Mouse (Mus musculus): ENCODE data around the gene Ap1g1.
"Not testable (repeated sequence)": the region's sequence is repeated elsewhere in the genome, so short reads cannot be mapped to it uniquely, and the experiment has no call there.

Ap1g1 gene

DNA sequence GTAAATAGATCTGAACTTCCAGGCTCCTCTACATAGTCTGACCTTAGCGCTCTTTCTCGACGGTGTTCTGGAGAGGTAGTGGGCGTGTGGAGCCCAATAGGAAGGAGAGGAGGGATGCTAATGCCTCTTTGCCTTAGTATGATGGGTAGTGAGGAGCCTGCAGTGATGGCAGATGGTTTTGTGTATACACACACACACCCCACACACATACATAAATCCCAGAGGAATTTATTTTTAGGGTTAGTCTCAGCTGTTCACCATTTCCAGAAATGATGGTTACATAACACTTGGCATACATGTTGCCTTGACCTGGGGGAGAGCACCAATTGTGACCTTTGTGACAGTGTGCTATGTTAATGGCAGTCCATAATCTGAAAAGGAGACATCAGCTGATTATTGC is 87.2 kb downstream of the Ap1g1 start:
- no peak for DNase-seq (ENCODE audit: low spot score in 2 of 2)

DNA sequence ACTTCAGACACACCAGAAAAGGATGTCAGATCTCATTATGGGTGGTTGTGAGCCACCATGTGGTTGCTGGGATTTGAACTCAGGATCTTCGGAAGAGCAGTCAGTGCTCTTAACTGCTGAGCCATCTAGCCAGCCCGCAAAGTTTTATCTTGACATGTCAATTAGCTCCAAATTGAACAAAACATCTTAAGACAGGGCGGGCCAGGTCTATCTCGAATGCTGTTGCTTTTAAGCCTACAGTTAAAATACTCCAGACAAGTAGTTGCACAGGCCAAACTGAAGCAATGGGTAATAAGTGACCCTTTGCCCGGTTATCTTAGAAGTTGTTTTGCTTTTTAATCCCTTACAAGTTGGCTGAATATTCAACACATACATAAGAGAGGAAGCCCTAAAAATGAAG is 88.3 kb downstream of the Ap1g1 start:
- no peak for DNase-seq (ENCODE audit: low spot score in 2 of 2)

DNA sequence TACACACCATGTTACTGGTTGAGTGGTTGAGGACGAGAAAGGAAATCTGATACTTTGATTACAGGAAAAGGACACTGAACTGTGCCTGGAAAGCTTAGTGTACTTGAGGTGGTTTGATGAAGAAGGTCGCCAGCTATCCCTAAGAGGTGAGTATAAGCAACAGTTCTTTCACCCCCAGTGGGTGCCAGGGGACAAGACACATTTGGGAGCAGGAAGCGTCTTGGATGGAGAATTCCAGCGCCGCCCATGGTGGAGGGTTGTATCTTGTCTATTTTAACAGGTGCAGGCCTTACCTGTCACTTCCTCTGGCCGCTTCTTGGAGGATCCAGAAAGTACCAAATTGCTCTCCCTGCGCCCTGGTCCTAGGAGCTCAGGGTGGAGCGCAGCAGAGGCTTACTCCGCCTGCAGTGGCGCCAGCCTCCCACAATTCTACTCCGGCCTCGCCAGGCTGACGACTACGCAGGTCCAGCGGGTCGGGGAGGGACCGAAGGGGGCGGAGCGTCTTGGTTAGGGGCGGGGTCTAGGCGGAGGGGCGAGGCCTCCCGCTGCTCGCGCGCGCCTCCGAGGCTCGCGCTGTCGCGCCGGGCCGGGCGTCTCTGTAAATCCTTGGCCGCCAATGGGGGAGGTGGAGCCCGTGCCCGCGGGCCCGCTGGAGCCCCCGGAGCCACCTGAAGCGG is 89.8 kb downstream of the Ap1g1 start, which contains the start of gene Phlpp2:
Gene Phlpp2, plus strand, starts transcription at position 540 of the 677 bp plus-strand sequence.
- peak; percentile 94 for DNase-seq (ENCODE audit: low spot score in 2 of 2)

DNA sequence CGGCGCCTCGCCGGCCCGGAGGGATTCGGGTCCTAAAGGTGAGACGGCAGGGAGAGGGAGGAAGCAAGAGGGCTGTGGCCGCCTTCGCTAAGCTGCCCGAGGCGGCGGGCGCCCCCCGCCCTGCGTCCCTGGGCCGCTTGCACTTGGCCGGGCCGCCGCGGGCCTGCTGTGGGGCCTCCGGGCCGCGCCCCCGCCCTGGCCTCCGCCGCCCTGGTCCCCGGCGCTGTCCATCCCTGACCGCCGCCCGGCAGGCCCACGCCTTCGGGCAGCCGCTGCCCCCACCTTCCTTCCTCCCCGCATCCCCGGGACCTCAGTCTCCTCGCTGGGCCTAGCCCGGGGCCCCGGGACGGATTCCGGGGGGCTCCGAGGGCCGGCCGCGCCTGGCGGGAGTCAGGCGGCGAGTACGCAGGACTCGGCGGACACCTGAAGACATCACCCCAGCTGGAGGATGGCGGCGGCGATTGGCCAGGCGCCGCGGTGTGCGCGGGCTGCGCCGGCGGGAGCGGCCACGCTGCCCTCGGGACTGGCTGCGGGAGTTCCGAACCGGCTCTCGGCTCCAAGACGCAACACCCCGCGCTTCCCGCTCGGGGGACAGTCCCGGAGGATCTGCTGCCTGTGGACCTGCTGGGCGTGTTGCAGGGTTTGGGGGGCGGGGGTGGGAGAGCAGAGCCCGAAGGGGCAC is 90.5 kb downstream of the Ap1g1 start:
- peak in 1 of 2 experiments; percentile 43 for DNase-seq (ENCODE audit: low spot score in 2 of 2)

- DNase-seq (ENCODE audit: low spot score in 2 of 2), result no peak
Measured at GRCm38 (mm10) chr8:109871056-109871455, 92.7 kb downstream of the Ap1g1 start.

GRCm38 (mm10) chr8:109873800-109874199 is 95.4 kb downstream of the Ap1g1 start:
- DNase-seq (ENCODE audit: low spot score in 2 of 2), result not testable (repeated sequence)

DNA sequence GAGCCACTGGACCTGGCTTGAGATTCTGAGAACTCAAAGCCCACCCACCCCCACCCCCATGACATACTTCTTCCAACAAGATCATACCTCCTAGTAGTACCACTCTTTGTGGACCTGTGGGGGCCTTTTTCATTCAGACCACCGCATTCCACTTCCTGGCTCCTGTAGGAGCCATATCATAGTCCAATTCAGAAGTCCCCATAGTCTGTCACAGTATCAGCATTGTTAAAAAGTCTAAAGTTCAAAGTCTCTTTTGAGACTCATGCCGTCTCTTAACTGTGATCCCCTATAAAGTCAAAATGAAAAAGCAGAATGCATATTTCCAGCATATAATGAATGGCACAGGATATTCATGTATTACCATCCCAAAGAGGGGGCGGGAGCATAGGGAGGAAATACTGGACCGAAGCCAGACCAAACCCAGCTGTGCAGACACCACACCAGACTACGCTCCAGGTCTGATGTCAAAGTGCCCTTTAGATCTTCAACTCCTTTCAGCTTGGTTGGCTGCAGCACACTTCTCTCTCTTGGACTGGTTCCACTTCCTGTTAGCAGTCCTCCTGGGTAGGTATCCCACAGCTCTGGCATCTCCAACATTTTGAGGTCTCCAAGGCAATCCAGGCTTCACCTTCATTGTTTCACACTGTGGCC is 101.8 kb downstream of the Ap1g1 start:
- DNase-seq (ENCODE audit: low spot score in 2 of 2), result no peak

DNA sequence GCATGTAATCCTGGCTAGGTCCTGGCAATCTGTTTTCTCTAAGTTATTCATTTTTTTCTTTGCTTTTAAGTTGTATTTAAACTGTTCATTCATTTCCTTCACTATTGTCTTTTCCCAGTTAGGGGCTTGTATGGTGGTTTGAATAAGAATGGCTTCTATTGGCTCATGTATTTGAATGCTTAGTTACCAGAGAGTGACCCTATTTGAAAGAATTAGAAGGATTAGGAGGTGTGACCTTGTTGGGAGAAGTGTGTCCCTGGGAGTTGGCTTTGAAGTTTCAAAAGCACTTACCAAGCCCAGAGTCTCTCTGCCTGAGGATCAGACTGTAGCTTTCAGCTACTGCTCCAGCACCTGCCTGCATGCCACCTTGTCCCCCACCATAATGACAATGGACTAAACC is 106.9 kb downstream of the Ap1g1 start:
- no peak for DNase-seq (ENCODE audit: low spot score in 2 of 2)

DNA sequence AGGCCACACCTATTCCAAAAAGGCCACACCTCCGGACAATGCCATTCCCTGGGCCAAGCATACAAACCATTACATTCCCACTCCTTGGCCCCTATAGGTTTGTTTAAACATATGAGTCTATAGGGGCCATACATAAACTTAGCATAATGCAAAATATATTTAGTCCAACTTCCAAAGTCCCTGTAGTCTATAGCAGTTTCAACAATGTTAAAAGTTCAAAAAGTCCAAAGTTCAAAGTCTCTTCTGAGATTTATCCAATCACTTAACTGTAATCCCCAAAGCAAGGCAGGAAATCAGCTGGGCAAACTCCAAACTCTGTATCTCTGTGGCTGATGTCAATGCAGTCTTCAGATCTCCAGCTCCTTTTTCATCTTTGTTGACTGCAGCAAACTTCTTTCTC is 110.9 kb downstream of the Ap1g1 start:
- DNase-seq (ENCODE audit: low spot score in 2 of 2), result no peak

DNA sequence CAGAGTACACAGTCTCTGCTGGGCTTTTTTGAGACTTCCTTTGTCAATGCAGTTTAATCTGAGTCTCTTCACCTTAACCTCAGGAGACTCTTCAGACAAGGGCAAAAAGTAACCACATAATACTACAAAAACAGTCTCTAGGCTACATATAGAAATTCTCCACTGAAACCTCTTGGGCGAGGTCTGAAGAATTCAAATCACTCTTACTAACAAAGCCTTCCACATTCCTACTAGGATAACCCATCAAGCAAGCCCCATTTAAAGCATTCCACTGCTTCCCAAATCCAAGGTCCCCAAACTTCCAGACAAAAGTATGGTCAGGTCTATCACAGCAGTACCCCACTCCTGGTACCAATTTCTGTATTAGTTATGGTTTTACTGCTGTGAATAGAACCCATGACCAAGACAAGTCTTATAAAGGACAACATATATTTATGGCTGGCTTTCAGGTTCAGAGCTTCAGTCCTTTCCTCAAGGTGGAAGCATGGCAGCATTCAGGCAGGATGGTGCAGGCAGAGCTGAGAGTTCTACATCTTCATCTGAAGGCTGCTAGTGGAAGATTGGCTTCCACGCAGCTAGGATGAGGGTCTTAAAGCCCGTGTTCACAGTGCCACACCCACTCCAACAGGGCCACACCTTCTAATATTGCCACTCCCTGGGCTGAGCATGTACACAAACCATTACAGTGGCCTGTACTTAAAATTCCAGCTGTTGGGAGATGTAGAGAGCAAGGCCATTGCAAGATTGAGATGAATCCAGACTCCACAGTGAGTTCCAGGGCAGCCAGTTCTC is 112.6 kb downstream of the Ap1g1 start:
- no peak for DNase-seq (ENCODE audit: low spot score in 2 of 2)

DNA sequence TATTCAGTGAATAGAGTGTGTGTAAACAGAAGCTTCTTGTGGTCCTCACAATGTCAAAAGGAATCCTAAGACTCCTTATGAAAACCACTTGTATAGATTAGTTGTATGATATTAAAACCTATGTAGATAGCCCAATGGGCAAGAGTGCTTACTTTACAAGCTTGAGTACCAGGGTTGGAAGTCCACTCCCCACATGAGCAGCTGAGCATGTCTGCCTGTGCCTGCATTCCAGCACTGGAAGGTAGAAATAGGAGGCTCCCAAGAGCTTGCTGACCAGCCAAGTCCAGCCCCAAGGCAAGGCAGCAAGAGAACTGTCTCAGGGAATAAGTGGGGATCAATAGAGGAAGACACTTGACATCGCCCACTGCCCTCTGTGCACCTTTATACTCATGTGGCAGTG is 116.3 kb downstream of the Ap1g1 start:
- no peak for DNase-seq (ENCODE audit: low spot score in 2 of 2)

- DNase-seq (ENCODE audit: low spot score in 2 of 2), result no peak
Measured at GRCm38 (mm10) chr8:109895355-109895754, 117.0 kb downstream of the Ap1g1 start.

- no peak for DNase-seq (ENCODE audit: low spot score in 2 of 2)
Measured at GRCm38 (mm10) chr8:109902379-109902778, 124.0 kb downstream of the Ap1g1 start.

DNA sequence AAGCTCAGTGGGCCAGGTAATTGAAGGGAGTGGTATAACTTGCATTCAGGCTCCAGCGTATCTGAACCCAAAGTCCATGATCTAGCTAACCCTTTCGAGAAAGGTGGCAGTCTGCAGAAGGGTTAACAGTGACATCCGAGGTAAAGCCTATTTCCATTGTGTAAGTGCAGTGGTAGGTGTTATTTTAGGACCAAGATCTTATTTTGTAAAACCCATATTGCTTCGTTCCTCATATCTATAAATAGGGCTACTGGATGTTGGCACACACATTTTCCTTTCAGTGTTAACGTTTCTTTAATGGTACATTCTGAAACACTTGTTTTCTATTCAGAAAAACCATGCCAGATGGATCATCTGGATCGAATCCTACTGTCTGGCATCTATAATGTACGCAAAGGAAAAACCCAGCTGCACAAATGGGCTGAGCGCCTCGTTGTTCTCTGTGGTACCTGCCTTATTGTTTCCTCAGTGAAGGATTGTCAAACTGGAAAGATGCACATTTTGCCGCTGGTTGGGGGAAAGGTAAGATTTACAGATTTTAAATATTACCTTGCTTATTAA is 125.6 kb downstream of the Ap1g1 start:
- DNase-seq (ENCODE audit: low spot score in 2 of 2), result no peak

DNA sequence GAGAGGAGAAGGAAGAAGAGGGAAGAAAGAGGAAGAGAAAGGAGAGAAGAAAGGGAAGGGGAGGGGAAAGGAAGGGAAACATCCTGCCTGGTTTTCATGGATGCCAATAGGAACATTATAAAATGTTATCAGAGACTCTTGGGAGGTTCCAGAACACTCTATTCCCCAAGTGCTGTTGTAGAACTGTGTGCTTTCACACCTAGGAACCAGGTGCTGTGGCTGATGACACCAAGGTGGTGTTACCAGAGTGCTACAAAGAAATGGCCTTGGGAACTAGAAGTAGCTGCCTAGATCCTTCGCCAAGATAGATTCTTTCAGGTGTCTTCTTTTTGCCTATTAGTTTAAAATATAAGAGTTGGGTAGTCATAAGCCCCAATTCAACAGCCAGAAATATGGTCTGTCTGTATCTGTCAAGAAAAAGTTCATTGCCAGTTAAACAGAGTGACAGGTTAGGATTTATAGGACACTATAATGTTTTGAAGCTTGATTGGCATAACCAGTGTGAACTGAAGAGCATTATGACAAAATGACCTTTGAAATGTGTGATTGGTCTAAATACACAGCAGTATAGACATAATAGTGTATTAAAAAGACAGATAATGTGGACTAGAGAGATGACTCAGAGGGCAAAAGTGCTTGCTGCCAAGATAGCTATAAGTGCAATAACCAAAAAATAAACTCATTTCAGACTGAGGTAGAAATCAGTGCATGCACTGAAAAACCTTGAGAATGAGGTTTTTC is 126.7 kb downstream of the Ap1g1 start:
- DNase-seq (ENCODE audit: low spot score in 2 of 2), result no peak

- DNase-seq (ENCODE audit: low spot score in 2 of 2), result no peak
Measured at GRCm38 (mm10) chr8:109906907-109907306, 128.6 kb downstream of the Ap1g1 start.

- no peak for DNase-seq (ENCODE audit: low spot score in 2 of 2)
Measured at GRCm38 (mm10) chr8:109907376-109907775, 129.0 kb downstream of the Ap1g1 start.
